Mouse (Mus musculus) CD4-positive, CD25-positive, alpha-beta regulatory T cell, adult 2 months (primary cell): Measurements from ENCODE around the gene F2r.

Experiments used
- DNase-seq: peaks from one replicate; pipeline ENCODE4 v3.0.0-alpha.2; 2012; ENCODE audit warnings: low read depth, low spot score

The F2r gene

GRCm38 (mm10) chr13:95632144-95632543 lies 13.9 kb upstream of the F2r start:
- no peak for DNase-seq

- DNase-seq, result no peak
Measured at GRCm38 (mm10) chr13:95630747-95631146, 12.5 kb upstream of the F2r start.

- DNase-seq, result no peak
Measured at GRCm38 (mm10) chr13:95629751-95630150, 11.5 kb upstream of the F2r start.

- DNase-seq, result no peak
Measured at GRCm38 (mm10) chr13:95626696-95627095, 8.4 kb upstream of the F2r start.

GRCm38 (mm10) chr13:95623042-95623441 lies 4.8 kb upstream of the F2r start:
- DNase-seq, result no peak

GRCm38 (mm10) chr13:95621563-95621962 lies 3.3 kb upstream of the F2r start:
- no peak for DNase-seq

GRCm38 (mm10) chr13:95618859-95619258 lies 572 bp upstream of the F2r start:
- peak; percentile 15 for DNase-seq

GRCm38 (mm10) chr13:95617671-95618171 lies 566 bp downstream of the F2r start:
- DNase-seq, result no peak

GRCm38 (mm10) chr13:95617082-95617670 lies 1.1 kb downstream of the F2r start:
- DNase-seq, result peak; percentile 41

- no peak for DNase-seq
Measured at GRCm38 (mm10) chr13:95616512-95616911, 1.8 kb downstream of the F2r start.

- no peak for DNase-seq
Measured at GRCm38 (mm10) chr13:95614757-95615156, 3.5 kb downstream of the F2r start.

- DNase-seq, result no peak
Measured at GRCm38 (mm10) chr13:95612243-95612642, 6.0 kb downstream of the F2r start.

- no peak for DNase-seq
Measured at GRCm38 (mm10) chr13:95611752-95612151, 6.5 kb downstream of the F2r start.

- DNase-seq, result no peak
Measured at GRCm38 (mm10) chr13:95610786-95611562, 7.3 kb downstream of the F2r start.

- DNase-seq, result no peak
Measured at GRCm38 (mm10) chr13:95609088-95609420, 9.2 kb downstream of the F2r start.

- DNase-seq, result no peak
Measured at GRCm38 (mm10) chr13:95608416-95609087, 9.7 kb downstream of the F2r start.

GRCm38 (mm10) chr13:95607019-95607418 lies 11.3 kb downstream of the F2r start:
- DNase-seq, result no peak

GRCm38 (mm10) chr13:95604288-95604687 lies 14.0 kb downstream of the F2r start:
- DNase-seq, result no peak

- DNase-seq, result no peak
Measured at GRCm38 (mm10) chr13:95599833-95600359, 18.4 kb downstream of the F2r start.

GRCm38 (mm10) chr13:95598232-95598920 lies 19.9 kb downstream of the F2r start:
- DNase-seq, result no peak

- DNase-seq, result no peak
Measured at GRCm38 (mm10) chr13:95597578-95597977, 20.7 kb downstream of the F2r start.

- DNase-seq, result no peak
Measured at GRCm38 (mm10) chr13:95596689-95597088, 21.6 kb downstream of the F2r start.
